Mouse (Mus musculus) frontal cortex, adult 2 months (tissue): ENCODE data around the gene Gsn. TPM values are rescaled to one million over a fixed set of nuclear protein-coding genes. Genes with fewer than 3 reads are reported as not detected.

Experiments
- polyA plus RNA-seq: library from polyadenylated mRNA; depleted of rRNA; stranded (reverse); fragments of >200 nt; gene quantifications from 2 replicates; pipeline ENCODE4 v1.2.3, GENCODE M21; 2012; rRNA removed

Gsn gene
- polyA plus RNA-seq, 1 experiment = 99.6 TPM

Other genes starting within 250 kb of the Gsn start
- gene Hc, start 194.9 kb upstream of the Gsn start, polyA plus RNA-seq = 0.48 and 0.50 TPM in 2 replicates
- 0.69 and 0.74 TPM in 2 replicates for gene AI182371, start 154.8 kb upstream of the Gsn start, polyA plus RNA-seq
- gene Cntrl, start 146.9 kb upstream of the Gsn start, polyA plus RNA-seq = 15.0 and 15.9 TPM in 2 replicates
- 178 and 186 TPM in 2 replicates for gene Rab14, start 55.3 kb upstream of the Gsn start, polyA plus RNA-seq
- gene Stom, start 80.6 kb downstream of the Gsn start, polyA plus RNA-seq = 16.9 and 20.3 TPM in 2 replicates
- gene 4930568D16Rik, start 111.3 kb downstream of the Gsn start, polyA plus RNA-seq = not detected in 2 replicates
- gene 4930402F06Rik, start 140.8 kb downstream of the Gsn start, polyA plus RNA-seq = not detected in 2 replicates
- 3.8 TPM in 2 replicates for gene Ggta1, start 206.9 kb downstream of the Gsn start, polyA plus RNA-seq